Mouse (Mus musculus) frontal cortex, adult 2 months (tissue): ENCODE measurements around the gene Irgm1. TPM values are rescaled to one million over a fixed set of nuclear protein-coding genes. Genes with fewer than 3 reads are reported as not detected.
"Not testable (repeated sequence)": the region's sequence is repeated elsewhere in the genome, so short reads cannot be mapped to it uniquely, and the experiment has no call there.

Source experiments
- DNase-seq, 2 experiments: peaks; one replicate each; pipeline ENCODE4 v3.0.0; 2022; ENCODE audit warnings: low spot score in 1 of 2; ENCODE audit errors: extremely low spot score in 1 of 2
- polyA plus RNA-seq: library from polyadenylated mRNA; depleted of rRNA; stranded (reverse); fragments of >200 nt; gene quantifications from 2 replicates; pipeline ENCODE4 v1.2.3, GENCODE M21; 2012

Irgm1 gene
- polyA plus RNA-seq, 1 experiment, result 12.7 TPM

DNA sequence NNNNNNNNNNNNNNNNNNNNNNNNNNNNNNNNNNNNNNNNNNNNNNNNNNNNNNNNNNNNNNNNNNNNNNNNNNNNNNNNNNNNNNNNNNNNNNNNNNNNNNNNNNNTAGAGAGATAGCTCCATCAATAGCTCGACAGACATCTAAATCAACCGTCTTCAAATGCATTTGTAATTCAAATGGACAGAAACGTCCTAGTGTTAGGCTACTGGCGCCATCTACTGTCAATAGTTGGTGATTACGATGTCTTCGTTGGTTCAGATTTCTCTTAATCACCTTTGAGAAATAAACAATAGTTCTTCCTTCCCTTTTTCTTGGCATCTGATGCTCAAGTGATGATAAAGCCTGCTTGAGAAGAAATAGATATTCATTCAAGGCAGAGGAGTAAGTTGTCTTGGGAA lies 12.5 kb downstream of the Irgm1 start:
- peak in 1 of 2 experiments; percentile 85 for DNase-seq

DNA sequence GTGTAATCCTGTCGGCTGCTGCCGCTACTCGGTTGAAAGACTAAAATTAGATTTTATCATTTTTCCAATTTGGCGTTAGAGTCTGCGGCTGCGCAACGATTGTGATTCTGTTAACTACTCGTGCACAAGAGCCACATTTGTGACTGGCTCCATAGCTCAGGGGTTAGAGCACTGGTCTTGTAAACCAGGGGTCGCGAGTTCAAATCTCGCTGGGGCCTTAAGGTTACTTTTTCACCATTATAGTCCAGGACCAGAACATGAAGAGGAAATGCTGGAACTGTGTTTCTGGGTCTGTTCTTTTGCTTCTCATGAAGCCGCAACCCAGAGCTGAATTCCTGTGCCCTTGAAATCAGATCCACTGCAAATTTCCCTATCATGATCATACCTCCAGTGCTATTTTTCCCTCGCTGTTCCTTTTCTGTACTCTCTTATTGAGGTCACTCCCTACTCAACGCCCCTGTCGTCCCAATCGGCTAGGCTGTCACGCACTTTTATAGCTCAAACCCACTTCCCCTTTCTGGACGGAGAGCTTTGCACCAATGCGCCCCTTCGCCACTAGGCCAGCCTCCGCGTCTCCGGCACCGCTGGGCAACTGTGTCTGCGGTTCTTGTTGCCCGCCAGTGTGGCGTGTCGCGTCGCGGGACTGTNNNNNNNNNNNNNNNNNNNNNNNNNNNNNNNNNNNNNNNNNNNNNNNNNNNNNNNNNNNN lies 17.9 kb downstream of the Irgm1 start:
- peak; percentile 85 to 98 for DNase-seq

DNA sequence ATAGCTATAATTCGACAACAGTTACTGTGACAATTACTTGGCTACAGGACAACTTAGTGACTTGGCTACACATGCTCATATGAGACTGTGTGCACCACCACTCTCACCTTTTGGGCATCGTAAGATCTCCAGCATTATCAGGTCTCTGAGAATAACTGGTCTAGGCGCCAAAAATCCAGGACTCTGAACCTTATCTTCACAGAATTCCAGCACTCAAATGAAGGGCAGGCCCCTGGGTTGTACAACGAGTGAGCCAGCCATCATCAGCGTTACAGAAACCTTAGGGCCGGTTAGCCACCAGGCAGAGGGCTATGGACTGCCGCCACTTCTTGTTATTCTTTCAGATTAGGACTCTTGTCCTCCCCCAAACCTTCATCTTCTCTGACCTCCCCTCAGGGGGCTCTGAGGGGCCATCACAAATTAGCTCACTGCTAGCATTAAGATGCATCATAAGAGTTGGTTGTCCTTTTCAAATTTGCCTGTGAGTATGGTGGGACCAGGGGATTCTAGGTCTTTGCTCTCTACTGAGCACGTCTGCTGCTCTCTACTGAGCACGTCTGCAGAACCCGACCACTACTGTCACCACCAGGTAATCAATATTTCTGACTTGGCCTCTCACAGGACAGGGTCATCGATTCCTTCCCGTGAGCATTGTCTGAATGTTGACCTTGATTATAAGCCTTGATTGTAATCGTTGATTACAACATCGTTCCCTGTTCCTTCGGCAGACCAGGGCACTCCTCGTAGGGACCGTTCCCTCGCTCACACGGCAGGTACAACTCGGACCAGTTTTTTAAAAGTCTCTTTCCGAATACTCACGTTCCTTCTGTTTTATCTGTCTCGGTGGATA lies 18.6 kb downstream of the Irgm1 start:
- peak in 1 of 2 experiments; percentile 12 for DNase-seq

DNA sequence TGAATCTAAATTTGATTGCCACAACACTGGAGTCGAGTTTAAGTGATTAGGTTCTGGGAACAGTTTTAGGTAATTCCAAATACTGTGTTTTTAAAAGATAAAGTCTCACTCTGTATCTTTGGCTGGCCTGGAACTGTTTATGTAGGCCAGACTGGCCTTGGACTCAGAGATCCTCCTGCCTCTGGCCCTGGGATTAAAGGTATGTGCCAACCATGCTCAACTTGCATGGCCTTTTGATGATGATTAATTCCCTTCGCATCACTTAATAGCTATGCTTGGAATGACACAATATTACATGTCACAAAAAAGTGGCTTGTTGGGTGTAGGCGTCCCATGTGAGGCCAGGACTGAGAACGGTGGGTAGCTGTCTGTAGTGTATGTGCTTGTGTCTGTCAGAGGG lies 19.3 kb downstream of the Irgm1 start:
- DNase-seq, result no peak

DNA sequence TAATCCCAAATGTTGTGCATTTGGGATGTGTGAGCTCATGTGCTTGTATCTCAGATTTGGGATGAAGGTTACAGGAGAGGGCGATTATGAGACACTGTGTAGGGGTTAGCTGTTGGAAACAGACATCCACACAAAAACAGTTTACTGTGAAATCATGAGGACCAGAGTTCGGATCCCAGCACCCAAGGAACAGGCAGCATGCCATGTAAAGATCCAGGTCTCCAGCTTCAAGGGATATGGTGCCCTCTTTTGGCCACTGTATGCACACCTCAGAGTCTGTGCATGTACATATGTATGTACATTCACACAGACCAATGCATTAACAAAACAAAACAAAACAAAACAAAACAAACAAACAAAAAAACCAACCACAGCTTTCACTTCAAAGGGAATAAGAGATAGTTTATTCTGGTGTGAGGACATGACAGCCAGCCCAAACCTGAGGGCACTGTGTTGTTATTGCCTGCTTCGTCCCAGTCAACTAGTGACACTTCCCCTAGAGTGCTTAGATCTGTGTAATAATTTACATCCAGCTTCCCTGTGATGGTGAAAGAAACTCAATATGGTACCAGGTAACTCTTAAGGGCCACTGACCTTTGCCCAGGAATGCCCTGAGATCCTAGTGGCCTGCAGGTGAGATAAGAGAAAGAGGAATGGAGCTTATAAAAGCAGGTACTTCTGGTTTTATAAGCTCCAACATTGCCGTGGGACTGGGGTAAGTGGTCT lies 20.1 kb downstream of the Irgm1 start:
- no peak for DNase-seq

DNA sequence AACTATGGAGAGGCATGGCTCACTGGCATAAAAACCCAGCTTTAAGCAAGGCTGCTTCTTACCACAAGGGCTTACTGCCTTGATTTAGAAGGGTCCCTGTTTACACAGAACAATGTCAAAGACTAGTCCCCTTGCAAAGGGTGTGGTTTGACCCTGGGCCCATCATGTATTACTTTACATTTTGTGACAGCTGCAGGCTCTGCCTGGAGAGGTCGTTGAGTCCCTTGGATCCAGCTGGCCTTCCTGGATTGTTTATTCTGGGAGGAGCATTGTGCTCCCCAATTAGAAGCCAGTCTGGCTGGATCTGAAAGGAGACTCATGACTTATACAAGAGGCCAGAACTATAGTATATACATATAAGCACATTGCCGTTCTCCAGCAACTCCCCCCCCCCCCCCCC lies 21.2 kb downstream of the Irgm1 start:
- DNase-seq, result no peak

DNA sequence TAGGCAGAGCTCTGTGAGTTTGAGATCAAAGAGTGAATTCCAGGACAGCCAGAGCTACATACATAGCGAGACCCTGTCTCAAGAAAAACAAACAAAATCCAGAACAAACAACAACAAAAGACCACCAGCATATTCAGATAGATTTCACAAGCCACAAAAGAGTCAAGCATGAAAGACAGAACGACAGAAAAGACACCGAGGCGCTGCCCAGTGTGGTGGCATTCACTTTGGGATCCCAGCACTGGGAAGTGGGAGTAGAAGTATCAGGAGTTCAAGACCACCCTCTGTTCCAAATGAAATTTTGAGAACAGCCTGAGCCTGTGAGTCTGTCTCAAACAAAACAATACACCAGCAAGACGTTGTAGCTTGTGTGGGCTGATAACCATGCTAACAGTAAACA lies 24.6 kb downstream of the Irgm1 start:
- no peak for DNase-seq

DNA sequence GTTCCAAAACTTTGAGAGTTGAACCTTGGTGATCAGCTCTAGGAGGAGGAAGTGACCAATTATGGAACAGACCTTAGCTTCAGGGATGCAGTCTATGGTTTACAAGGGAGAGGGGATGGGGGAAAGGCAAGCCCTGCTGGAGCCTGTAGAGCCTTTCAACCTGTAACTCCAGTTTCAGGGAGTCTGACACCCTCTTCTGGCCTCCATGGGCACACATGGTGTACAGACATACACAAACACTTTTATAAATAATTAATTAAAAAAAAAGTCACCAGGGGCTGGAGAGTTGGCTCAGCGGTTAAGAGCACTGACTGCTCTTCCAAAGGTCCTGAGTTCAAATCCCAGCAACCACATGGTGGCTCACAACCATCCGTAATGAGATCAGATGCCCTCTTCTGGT lies 25.1 kb downstream of the Irgm1 start:
- DNase-seq, result not testable (repeated sequence)

DNA sequence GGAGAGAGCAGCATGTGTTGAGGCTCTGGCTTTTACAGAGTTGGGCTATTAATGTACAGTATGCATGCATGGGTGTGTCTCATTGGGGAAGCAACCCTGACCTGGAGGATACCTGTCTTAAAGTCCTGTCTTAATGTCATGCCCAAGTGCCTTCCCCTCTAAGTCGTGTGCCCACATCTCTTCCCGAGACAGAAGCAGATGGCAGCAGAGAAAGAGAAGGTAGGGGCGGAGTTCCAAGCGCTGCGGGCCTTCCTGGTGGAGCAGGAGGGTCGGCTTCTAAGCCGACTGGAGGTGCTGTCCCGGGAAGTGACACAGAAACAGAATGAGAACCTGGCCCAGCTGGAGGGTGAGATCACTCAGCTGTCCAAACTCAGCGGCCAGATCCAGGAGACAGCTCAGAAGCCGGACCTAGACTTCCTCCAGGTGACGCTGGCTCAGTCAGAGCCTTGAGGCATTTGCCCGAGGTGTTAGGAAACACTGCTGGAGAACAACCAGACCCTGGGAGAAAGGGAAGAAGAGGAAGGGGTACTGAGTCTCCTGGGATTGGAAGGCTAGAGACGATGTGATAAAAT lies 26.2 kb downstream of the Irgm1 start:
- DNase-seq, result no peak

DNA sequence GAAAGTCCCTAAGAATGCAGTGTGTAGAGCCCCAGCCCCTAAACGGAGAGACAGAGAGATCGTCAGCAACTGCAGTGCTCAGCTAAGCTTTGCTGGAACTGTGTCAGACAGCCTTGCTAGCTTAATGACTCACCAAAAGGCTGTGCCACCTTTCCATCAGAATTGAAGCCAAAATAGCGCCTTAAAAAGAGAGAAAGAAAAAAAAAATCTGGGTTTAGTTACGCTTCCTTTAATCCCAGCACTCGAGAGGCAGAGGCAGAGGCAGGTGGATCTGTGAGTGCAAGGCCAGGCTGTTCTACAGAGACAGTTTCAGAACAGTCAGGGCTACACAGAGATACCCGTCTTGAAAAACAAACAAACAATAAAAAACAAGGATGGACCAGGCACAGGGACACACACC lies 27.2 kb downstream of the Irgm1 start:
- DNase-seq, result peak in 1 of 2 experiments; percentile 38

DNA sequence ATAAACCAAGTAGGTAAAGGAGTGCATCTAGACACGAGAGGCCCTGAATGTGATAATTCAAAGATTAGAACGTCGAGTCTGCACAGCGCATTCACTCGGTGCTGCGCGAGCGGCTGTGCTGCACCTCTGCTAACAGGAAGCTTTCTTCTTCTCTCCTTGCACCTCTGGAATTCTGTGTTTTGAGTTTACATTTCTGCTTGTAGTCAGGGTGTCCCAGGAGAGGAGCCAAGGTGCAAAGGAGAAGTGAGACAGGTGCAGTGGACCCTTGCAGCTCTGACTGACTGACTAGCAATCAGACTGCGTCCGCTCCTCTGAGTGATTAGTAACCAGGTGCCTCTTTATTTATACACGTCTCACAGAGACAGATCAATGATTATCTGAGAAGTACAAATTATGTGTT lies 28.3 kb downstream of the Irgm1 start:
- DNase-seq, result no peak

DNA sequence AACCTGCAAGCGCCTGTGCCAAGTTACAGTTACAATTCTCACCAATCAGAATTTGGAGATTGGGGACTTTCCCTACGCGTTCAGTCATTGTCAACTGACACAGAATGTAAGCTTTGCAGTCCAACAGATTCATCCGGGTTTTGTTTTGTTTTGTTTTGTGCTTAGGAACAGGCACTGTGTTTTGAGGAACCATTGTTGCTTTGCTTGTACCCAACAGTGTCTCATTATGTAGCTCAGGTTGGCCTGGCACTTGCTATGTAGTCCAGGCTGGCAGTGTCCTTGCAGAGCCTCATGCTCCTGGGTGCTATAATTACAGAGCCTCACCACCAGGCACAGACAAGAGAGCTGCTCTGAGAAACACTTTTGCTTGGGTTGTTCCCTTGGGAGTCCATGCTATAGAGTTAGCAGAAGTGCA lies 29.1 kb downstream of the Irgm1 start:
- DNase-seq, result no peak

DNA sequence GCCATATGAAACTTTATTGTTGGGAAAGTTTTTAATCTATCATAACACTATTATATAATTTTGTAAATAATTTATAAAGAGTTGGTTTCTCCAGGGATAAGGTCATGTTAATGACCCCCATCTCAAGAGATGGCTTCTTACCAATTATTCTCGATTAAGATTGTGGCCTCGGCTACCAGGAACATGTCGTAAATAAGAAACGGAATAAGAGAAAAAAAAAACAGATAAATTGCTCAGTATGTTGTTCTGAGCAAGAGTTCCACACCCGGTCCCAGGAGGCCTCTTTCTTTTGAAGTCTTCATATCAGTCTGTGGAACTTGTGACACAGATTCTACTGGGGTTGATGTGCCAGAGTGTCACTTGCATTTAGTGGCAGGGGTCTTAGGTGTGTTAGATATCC lies 30.3 kb downstream of the Irgm1 start:
- no peak for DNase-seq

DNA sequence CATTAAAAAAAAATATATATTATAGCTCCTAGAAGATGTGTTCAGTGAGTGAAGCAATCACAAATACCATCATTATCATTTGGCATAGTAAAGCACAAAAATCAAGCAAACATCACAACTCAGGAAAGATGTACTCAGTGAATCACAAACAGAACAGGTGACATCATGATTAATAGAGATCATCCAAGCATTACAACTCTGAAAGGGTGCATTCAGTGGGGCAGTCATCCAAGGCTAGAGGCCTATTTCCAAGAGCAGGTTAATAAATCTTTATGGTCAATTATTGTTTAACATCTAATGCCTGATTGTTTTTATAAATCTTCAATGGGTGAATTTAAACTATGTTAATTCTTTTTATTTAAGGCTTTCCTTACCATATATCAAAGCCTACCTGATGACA lies 30.7 kb downstream of the Irgm1 start:
- DNase-seq, result no peak

DNA sequence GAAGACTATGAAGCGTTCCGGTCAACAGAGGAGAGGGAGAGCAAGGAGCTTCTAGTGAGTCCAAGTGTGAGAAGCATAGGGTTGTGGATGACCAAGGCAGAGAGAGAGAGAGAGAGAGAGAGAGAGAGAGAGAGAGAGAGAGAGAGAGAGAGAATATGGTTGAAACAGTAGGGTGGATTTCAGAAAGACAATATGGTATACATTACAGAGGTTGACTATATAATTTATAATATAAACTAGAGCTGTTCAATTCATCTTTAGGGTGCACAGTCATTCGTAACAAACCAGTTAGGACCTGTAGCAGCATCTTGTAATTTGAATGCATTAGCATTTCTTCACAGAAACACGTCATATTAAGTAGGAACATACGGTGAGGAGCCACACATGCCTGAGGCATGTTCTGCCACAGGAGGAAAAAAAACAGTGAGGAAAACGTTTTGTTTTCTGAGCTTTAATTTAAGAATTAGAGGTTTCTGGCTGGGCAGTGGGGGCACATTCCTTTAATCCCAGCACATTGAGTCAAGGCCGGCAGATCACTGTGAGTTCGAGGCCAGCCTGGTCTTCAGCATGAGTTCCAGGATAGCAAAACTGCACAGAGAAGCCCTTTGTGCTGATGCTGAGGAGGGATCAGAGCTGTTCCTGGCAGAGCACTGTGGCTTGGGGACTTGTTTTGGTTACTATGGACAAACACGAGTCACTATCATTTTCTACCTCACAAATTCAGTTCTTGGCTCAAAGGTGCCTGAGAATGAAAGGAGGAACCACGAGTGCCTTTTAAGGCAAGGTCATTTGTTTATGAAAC lies 32.4 kb downstream of the Irgm1 start:
- no peak for DNase-seq

DNA sequence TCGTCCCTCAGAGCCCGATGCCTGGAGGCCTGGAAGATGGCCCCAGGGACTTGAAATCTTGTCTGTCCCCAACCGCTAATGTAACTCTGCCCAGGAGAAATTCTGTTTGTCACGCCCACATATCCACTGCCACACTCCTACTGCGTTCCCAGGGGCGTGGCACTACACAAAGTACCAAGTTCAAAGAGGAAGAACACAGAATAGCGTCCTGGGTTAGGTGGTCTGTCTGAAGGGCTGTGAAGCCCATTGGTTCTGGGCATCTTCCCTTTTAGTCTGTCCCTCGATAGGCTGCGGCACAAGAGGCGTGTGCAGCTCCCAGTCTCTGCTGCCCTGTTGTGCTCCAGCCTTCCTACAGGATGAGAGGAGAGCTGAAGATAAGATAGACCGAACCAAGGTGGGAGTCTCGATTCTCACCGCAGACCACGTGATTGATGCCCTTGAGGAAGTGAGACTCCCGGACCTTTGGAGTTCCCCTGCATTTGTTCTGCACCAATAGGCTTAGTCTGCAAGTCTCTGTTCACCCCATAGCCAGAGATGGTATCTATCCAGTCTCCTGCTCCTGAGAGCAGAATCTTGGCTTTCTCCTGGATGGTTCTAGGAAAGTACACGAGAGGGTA lies 33.2 kb downstream of the Irgm1 start:
- DNase-seq, result peak in 1 of 2 experiments; percentile 26

DNA sequence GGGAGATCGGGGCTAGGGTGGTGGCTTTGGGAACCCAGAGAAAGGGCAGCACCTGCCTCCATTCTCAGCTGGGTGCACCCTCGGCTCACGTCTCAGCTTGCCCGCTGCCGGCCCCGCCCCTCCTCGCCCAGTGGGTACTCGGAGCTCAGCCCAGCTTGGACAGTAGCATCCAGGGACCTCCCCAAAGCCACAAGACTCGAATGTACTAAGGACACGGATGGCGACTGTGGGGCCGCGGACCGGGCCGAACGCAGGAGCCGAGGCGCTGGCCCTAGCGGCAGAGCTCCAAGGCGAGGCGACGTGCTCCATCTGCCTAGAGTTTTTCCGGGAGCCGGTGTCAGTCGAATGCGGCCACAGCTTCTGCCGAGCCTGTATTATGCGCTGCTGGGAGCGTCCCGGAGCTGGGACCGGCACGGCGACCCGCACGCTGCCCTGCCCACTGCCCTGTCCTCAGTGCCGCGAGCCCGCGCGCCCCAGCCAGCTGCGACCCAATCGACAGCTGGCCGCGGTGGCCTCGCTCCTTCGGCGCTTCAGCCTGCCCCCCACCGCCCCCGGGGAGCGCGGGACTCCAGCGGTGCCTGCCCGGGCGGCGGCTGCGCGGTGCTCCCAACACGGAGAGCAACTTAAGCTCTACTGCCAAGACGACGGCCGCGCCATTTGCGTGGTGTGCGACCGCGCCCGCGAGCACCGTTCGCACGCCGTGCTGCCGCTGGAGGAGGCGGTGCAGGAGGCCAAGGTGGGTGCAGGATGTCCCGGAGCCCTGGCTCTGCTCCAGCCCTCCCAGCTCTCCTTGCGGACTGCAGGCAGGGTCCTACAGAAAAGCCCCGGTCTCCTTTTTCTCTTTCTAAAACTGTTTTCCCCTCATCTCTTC lies 33.9 kb downstream of the Irgm1 start:
- DNase-seq, result peak in 1 of 2 experiments; percentile 58

DNA sequence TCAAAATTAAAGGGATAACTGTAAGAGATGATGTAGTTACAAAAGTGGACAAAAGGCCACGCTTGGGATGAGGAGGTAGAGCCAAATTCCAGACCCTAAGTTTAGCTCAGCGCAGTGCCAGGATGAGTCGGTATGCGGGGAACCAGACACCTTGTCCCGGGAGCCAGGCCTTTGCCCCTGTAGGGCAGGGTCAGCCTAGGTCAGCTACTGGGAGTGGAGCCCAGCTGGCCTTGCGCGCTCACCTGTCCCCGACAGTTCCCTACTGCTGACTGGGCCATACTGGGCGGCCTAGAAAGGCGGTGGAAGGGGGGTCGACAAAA lies 34.5 kb downstream of the Irgm1 start:
- DNase-seq, result no peak

DNA sequence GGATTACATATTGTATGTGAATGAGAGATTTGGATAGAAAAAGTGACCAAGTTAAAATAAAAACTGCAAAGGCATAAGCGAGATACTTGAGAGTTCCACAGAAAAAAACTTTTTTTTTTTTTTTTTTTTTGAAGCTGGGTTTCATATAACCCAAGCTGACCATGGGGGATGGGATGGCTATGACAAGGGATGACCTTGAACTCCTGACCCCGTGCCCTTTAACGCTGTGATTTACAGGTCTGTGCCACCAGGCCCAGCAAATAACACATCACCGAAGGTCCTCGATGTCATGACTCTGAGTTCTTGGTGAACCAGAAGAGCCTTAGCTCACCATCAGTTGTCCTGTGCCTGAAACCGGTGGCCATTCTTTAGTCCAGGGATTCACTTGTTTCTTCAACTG lies 35.6 kb downstream of the Irgm1 start:
- no peak for DNase-seq
